Mouse (Mus musculus): Measurements from ENCODE around the gene Olfr658. TPM values are rescaled to one million over a fixed set of nuclear protein-coding genes. Genes with fewer than 3 reads are reported as not detected.

Gene Olfr658
- polyA plus RNA-seq (2014; fragmentation: Nextera tagmentation; extraction: Ambion mirVana) = not detected in 2 replicates

DNA sequence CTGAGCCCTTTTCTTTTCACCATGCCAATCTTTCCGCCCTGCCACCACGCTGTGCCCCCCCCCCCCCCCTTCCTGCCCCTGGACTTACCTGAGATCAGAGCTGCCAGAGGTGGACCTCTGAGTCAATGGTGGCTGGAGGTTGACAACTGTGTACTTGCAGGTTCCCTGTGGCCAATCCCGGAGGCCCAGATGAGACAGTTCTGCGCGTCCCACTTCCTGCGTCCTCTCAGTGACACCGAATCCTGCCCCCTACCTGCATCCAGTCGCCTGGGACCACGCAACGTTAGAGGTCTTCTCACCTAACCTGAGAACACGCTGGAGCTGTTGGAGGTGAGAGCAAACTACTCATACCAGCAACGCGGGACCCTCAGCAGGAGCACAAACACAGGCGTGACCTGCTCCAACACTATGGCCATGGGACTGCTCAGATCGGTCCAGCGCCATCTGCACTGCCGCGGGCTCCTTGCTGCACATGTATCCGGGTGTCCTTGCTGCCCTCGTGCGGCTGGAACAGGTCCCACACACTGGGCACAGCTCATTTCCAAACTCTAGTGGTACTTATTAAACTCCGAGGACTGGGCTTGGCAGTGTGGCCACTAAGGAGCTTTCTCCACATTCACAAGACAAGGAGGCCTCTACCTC is at the start of gene Olfr658:
Gene Olfr658 (minus strand): TSS at position 465 of the 642 bp plus-strand sequence.
- Histone ChIP-seq H3K4me3 (ENCODE audit: low read depth, low read length) (peak within 1 kb of the TSS; percentile 25), H3K27me3 (ENCODE audit: control insufficient read depth, insufficient read depth, low read length) (no peaks in the 10 kb centered on the region), H3K4me2 (ENCODE audit: low read depth, low read length, severe bottlenecking) (peak within 1 kb of the TSS; percentile 40), H3K4me1 (replicated peaks; ENCODE audit: control insufficient read depth, insufficient read depth, low read length) (no peaks in the 10 kb centered on the region), H3K9me3 (ENCODE audit: control insufficient read depth, low read length) (no peaks in the 10 kb centered on the region), H3K9ac (ENCODE audit: low read length) (no peak within 1 kb of the TSS; the same call in 1 of the 2 replicates), H3K27ac (ENCODE audit: low read depth, low read length) (no peak within 1 kb of the TSS), H3K36me3 (ENCODE audit: control insufficient read depth, insufficient read depth, low read length) (no peaks in the 10 kb centered on the region)
- WGBS = 28% methylated on average over 22 of the region's 22 CpGs
- DNase-seq (ENCODE audit: low spot score) (peak; percentile 85), ATAC-seq (replicated peaks; ENCODE audit: low FRiP score) (peak; percentile 97)

DNA sequence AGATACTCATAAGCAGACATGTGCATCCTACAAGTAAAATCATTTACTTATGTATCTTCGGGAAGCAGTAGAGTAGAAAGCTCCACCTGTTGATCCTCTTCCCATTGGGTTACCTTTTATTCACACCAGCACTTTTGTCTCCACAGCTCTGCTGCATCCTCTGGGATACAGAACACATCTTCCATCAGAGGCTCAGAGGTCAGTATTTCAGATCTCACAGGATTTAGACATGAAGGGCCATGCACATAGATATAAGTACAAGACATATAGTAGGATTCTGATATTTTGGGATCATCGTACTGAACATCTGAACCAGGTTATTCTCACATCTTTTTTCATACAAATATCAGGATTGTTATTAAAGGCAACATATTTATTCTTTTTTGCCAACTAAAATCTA is 39.1 kb upstream of the Olfr658 start, which contains the start of gene Olfr661:
Gene Olfr661 (plus strand): TSS at position 301 of the 400 bp plus-strand sequence.
- Histone ChIP-seq H3K9ac (ENCODE audit: low read length) (no peak within 1 kb of the TSS), H3K4me2 (ENCODE audit: low read depth, low read length, severe bottlenecking) (no peak within 1 kb of the TSS), H3K4me3 (ENCODE audit: low read depth, low read length) (no peak within 1 kb of the TSS), H3K36me3 (ENCODE audit: control insufficient read depth, insufficient read depth, low read length) (no peaks in the 10 kb centered on the region), H3K27ac (ENCODE audit: low read depth, low read length) (no peak within 1 kb of the TSS), H3K4me1 (replicated peaks; ENCODE audit: control insufficient read depth, insufficient read depth, low read length) (no peaks in the 10 kb centered on the region), H3K27me3 (ENCODE audit: control insufficient read depth, insufficient read depth, low read length) (no peaks in the 10 kb centered on the region), H3K9me3 (ENCODE audit: control insufficient read depth, low read length) (no peaks in the 10 kb centered on the region)
- WGBS = 91% methylated on average over 2 of the region's 2 CpGs
- DNase-seq (ENCODE audit: low spot score) = no peak
- no peak for ATAC-seq (replicated peaks; ENCODE audit: low FRiP score)

DNA sequence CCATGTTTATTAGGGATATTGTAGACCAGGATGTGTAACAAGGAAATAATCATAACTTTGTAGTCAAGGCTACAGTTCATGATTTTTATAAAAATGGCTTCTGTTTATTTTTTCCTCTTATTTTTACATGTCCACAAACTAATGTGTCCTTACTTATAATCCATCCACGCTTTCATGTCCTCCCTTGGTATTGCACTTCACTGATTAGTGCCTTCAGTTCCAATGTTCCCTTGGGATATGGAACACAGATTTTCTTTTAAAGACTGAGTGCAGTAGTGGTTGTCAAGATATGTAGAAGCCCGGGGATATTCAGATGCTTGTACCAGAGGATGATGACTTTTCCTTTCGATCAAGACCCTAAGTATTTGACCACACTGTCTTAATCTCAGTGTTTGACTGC is 19.3 kb upstream of the Olfr658 start, which contains the start of gene Olfr659:
Gene Olfr659 (plus strand): TSS at position 301 of the 400 bp plus-strand sequence.
- no peak within 1 kb of the TSS for H3K9ac ChIP-seq (ENCODE audit: low read length)
- H3K36me3 ChIP-seq (ENCODE audit: control insufficient read depth, insufficient read depth, low read length) = no peaks in the 10 kb centered on the region
- H3K9me3 ChIP-seq (ENCODE audit: control insufficient read depth, low read length) = no peaks in the 10 kb centered on the region
- no peak within 1 kb of the TSS for H3K27ac ChIP-seq (ENCODE audit: low read depth, low read length)
- no peak within 1 kb of the TSS for H3K4me2 ChIP-seq (ENCODE audit: low read depth, low read length, severe bottlenecking)
- no peak for ATAC-seq (replicated peaks; ENCODE audit: low FRiP score)
- no peaks in the 10 kb centered on the region for H3K27me3 ChIP-seq (ENCODE audit: control insufficient read depth, insufficient read depth, low read length)
- H3K4me3 ChIP-seq (ENCODE audit: low read depth, low read length) = no peak within 1 kb of the TSS
- DNase-seq (ENCODE audit: low spot score) = no peak
- no peaks in the 10 kb centered on the region for H3K4me1 ChIP-seq (replicated peaks; ENCODE audit: control insufficient read depth, insufficient read depth, low read length)
- 93% methylated on average over 3 of the region's 3 CpGs for WGBS

DNA sequence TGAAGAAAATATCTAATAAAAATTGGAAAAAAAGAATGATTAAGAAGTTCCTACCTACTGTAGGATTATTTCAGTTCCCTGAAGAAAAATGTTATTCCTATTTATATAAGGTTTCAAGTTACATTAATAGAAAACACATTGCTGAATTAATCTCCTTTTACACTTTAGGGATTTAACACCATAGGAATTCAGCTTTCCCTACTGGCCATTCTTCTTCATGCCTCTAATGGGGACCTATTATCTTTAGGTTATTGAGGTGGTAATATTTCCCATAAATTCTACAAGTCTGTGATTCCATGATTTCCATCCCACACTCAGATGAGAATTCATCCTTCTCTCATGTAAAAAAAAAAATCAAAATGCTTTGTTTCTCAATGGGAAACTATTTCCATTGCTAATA is 22.6 kb downstream of the Olfr658 start, which contains the start of gene Olfr657:
Gene Olfr657 (plus strand): TSS at position 301 of the 400 bp plus-strand sequence.
- H3K4me2 ChIP-seq (ENCODE audit: low read depth, low read length, severe bottlenecking) = no peak within 1 kb of the TSS
- H3K27ac ChIP-seq (ENCODE audit: low read depth, low read length) = no peak within 1 kb of the TSS
- H3K4me1 ChIP-seq (replicated peaks; ENCODE audit: control insufficient read depth, insufficient read depth, low read length) = no peaks in the 10 kb centered on the region
- H3K36me3 ChIP-seq (ENCODE audit: control insufficient read depth, insufficient read depth, low read length) = no peaks in the 10 kb centered on the region
- ATAC-seq (replicated peaks; ENCODE audit: low FRiP score) = no peak
- no peaks in the 10 kb centered on the region for H3K27me3 ChIP-seq (ENCODE audit: control insufficient read depth, insufficient read depth, low read length)
- no peaks in the 10 kb centered on the region for H3K9me3 ChIP-seq (ENCODE audit: control insufficient read depth, low read length)
- no peak within 1 kb of the TSS for H3K9ac ChIP-seq (ENCODE audit: low read length)
- DNase-seq (ENCODE audit: low spot score) = no peak
- H3K4me3 ChIP-seq (ENCODE audit: low read depth, low read length) = no peak within 1 kb of the TSS

DNA sequence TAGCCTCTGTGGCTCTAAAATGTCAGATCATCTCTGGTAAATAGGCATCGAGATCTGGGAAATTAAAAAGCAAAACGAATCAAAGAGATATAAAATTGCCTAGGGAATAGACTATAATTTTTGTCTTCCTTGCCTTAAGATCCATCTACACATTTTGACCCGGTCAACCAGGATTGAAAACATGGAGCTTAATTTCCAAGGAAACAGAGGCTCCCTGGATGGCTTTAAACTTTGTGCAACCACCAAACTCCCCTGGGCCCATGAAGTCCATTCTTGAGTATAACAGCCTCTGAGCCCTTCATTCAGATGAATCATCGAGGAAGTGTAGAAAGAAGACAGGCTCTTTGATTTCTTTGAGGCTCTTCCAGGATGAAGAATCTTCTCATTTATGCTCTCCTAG is 33.5 kb downstream of the Olfr658 start, which contains the start of gene Olfr656:
Gene Olfr656 (plus strand): TSS at position 301 of the 400 bp plus-strand sequence.
- Histone ChIP-seq H3K36me3 (ENCODE audit: control insufficient read depth, insufficient read depth, low read length) (no peaks in the 10 kb centered on the region), H3K9me3 (ENCODE audit: control insufficient read depth, low read length) (no peaks in the 10 kb centered on the region), H3K4me2 (ENCODE audit: low read depth, low read length, severe bottlenecking) (no peak within 1 kb of the TSS), H3K9ac (ENCODE audit: low read length) (no peak within 1 kb of the TSS), H3K4me3 (ENCODE audit: low read depth, low read length) (no peak within 1 kb of the TSS), H3K27me3 (ENCODE audit: control insufficient read depth, insufficient read depth, low read length) (no peaks in the 10 kb centered on the region), H3K27ac (ENCODE audit: low read depth, low read length) (no peak within 1 kb of the TSS), H3K4me1 (replicated peaks; ENCODE audit: control insufficient read depth, insufficient read depth, low read length) (no peaks in the 10 kb centered on the region)
- ATAC-seq (replicated peaks; ENCODE audit: low FRiP score) (no peak), DNase-seq (ENCODE audit: low spot score) (no peak)
- 77% methylated on average over 4 of the region's 4 CpGs for WGBS

DNA sequence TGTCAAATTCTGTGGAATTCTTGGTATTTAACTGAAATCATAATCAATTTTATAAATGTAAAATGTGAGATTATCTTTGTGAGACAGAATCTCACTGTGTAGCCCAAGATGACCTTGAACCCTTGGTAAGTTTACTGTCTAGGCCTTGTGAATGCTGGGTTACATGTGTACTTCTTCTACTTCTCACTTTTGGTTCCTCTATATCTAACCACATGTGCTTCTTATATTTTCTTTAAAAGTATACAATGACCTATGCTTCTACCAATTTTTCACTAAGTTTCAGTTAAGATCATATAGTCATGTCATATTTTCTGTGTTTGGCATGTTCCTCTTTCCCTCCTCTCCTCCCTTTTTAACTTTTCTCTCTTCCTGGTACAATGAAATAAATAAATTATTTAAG is 42.4 kb downstream of the Olfr658 start:
- Histone ChIP-seq H3K4me2 (ENCODE audit: low read depth, low read length, severe bottlenecking) (no peak overlapping the region), H3K4me3 (ENCODE audit: low read depth, low read length) (no peak overlapping the region), H3K9ac (ENCODE audit: low read length) (no peak overlapping the region), H3K4me1 (replicated peaks; ENCODE audit: control insufficient read depth, insufficient read depth, low read length) (no peaks in the 10 kb centered on the region), H3K27me3 (ENCODE audit: control insufficient read depth, insufficient read depth, low read length) (no peaks in the 10 kb centered on the region), H3K27ac (ENCODE audit: low read depth, low read length) (no peak overlapping the region), H3K36me3 (ENCODE audit: control insufficient read depth, insufficient read depth, low read length) (no peaks in the 10 kb centered on the region), H3K9me3 (ENCODE audit: control insufficient read depth, low read length) (no peaks in the 10 kb centered on the region)
- DNase-seq (ENCODE audit: low spot score) = no peak
- ATAC-seq (replicated peaks; ENCODE audit: low FRiP score) = no peak

DNA sequence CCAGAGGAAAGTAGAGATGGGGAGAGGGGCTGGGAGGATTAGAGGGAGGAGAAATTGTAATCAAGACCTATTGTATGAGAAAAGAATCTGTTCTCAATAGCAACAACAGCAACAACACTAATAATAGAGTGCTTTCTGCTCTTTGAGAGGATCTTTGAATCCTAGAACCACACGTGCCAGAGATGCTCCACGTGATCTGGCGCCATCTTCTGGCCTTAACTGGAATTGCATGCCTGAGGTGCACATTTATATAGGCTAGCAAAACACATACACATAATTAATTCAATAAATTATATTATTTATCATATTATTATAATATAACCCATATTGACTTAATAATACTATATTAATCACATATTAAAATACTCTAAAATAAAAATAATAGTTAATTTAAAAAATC is 43.9 kb downstream of the Olfr658 start:
- H3K4me2 ChIP-seq (ENCODE audit: low read depth, low read length, severe bottlenecking) = no peak overlapping the region
- H3K9me3 ChIP-seq (ENCODE audit: control insufficient read depth, low read length) = no peaks in the 10 kb centered on the region
- 3% methylated on average over 3 of the region's 3 CpGs for WGBS
- ATAC-seq (replicated peaks; ENCODE audit: low FRiP score) = peak; percentile 60; the same call in 1 of the 2 replicates
- H3K4me1 ChIP-seq (replicated peaks; ENCODE audit: control insufficient read depth, insufficient read depth, low read length) = no peaks in the 10 kb centered on the region
- H3K27ac ChIP-seq (ENCODE audit: low read depth, low read length) = no peak overlapping the region
- H3K9ac ChIP-seq (ENCODE audit: low read length) = no peak overlapping the region
- no peak overlapping the region for H3K4me3 ChIP-seq (ENCODE audit: low read depth, low read length)
- no peaks in the 10 kb centered on the region for H3K27me3 ChIP-seq (ENCODE audit: control insufficient read depth, insufficient read depth, low read length)
- peak; percentile 59 for DNase-seq (ENCODE audit: low spot score)
- no peaks in the 10 kb centered on the region for H3K36me3 ChIP-seq (ENCODE audit: control insufficient read depth, insufficient read depth, low read length)

DNA sequence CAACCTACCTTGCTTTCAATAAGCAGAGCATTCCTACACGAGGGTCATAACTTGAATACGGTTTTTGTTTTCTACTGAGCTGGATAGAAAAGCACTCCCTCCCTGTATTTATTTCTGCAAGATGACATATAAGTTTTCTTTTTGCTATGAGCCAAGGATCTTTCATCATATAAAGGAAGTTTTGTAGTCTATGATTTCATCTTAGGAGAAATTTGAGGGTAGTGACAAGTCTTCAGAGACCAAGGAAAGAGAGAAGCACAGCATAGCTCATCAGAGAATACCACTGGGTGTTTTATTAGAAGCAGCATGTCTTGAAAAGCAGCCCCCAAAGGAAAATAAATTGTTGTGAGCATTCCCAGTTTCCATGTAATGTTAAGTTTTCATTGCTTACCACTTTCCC is 45.4 kb downstream of the Olfr658 start, which contains the start of gene Olfr655:
Gene Olfr655 (minus strand): TSS at position 101 of the 400 bp plus-strand sequence.
- Histone ChIP-seq H3K27me3 (ENCODE audit: control insufficient read depth, insufficient read depth, low read length) (no peaks in the 10 kb centered on the region), H3K9ac (ENCODE audit: low read length) (no peak within 1 kb of the TSS), H3K4me1 (replicated peaks; ENCODE audit: control insufficient read depth, insufficient read depth, low read length) (no peaks in the 10 kb centered on the region), H3K4me2 (ENCODE audit: low read depth, low read length, severe bottlenecking) (no peak within 1 kb of the TSS), H3K4me3 (ENCODE audit: low read depth, low read length) (no peak within 1 kb of the TSS), H3K36me3 (ENCODE audit: control insufficient read depth, insufficient read depth, low read length) (no peaks in the 10 kb centered on the region), H3K9me3 (ENCODE audit: control insufficient read depth, low read length) (no peaks in the 10 kb centered on the region), H3K27ac (ENCODE audit: low read depth, low read length) (no peak within 1 kb of the TSS)
- ATAC-seq (replicated peaks; ENCODE audit: low FRiP score) = no peak
- DNase-seq (ENCODE audit: low spot score) = no peak
- 79% methylated on average over 2 of the region's 2 CpGs for WGBS

Measured in forebrain, embryonic 11.5 days (tissue).